Mouse (Mus musculus) midbrain, postnatal 0 days (tissue): ENCODE measurements around the gene Slc20a1. TPM values are rescaled to one million over a fixed set of nuclear protein-coding genes. Genes with fewer than 3 reads are reported as not detected.

Source experiments
- ATAC-seq: fragments of 200-750 bp; cut with Nextera tagmentation; 2 replicates; pipeline ENCODE4 v1.8.0; 2017; ENCODE audit warnings: moderate number of reproducible peaks, mild to moderate bottlenecking, moderate TSS enrichment, moderate library complexity; ENCODE audit not compliant: low FRiP score
- DNase-seq: peaks from one replicate; pipeline ENCODE4 v3.0.0-alpha.2; 2015; ENCODE audit warnings: low spot score
- H3K27ac ChIP-seq: fragments of 300-500 bp; sonication (generic); 2 replicates; pipeline ENCODE4 v1.5.1; 2014; ENCODE audit warnings: low read depth, mild to moderate bottlenecking, low read length, mixed read lengths
- H3K27me3 ChIP-seq: fragments of 300-500 bp; sonication (generic); 2 replicates; pipeline ENCODE4 v1.6.1; 2014; ENCODE audit warnings: low read length, control low read depth, mixed read lengths; ENCODE audit not compliant: insufficient read depth
- H3K36me3 ChIP-seq: fragments of 300-500 bp; sonication (generic); 2 replicates; pipeline ENCODE4 v1.6.1; 2014; ENCODE audit warnings: low read length, control low read depth, mixed read lengths; ENCODE audit not compliant: insufficient read depth
- H3K4me1 ChIP-seq: fragments of 300-500 bp; sonication (generic); 2 replicates; pipeline ENCODE4 v1.6.1; 2014; ENCODE audit warnings: mild to moderate bottlenecking, control low read depth, antibody characterized with exemption, low read length, mixed read lengths; ENCODE audit not compliant: insufficient read depth
- H3K4me2 ChIP-seq: fragments of 300-500 bp; sonication (generic); 2 replicates; pipeline ENCODE4 v1.6.1; 2014; ENCODE audit warnings: low read depth, mild to moderate bottlenecking, low read length, mixed read lengths; ENCODE audit not compliant: poor library complexity, severe bottlenecking
- H3K4me3 ChIP-seq: fragments of 300-500 bp; sonication (generic); 2 replicates; pipeline ENCODE4 v1.5.1; 2014; ENCODE audit warnings: low read depth, mild to moderate bottlenecking, low read length, moderate library complexity
- H3K9ac ChIP-seq: fragments of 300-500 bp; sonication (generic); replicated peaks from 2 replicates; pipeline ENCODE4 v1.6.1; 2014; ENCODE audit warnings: mild to moderate bottlenecking, low read length, moderate library complexity, mixed read lengths; ENCODE audit not compliant: poor library complexity, severe bottlenecking
- H3K9me3 ChIP-seq: fragments of 300-500 bp; sonication (generic); 2 replicates; pipeline ENCODE4 v1.6.1; 2016; ENCODE audit warnings: low read length, control low read depth
- CTCF ChIP-seq: IDR thresholded peaks from 2 replicates; pipeline ENCODE4 v1.5.1; 2016; ENCODE audit warnings: antibody characterized with exemption, mild to moderate bottlenecking
- WGBS: fragments of 180-500 bp; shearing (Covaris S2); extraction: QIAGEN DNeasy Blood & Tissue Kit; methylation state at CpG from one replicate; pipeline ENCODE4 v1.1.7; 2014; 5-methylcytosine and 5-hydroxymethylcytosine counted together
- polyA plus RNA-seq: library from polyadenylated mRNA; unstranded; fragments of >200 nt; fragmentation: Nextera tagmentation; extraction: Ambion mirVana; gene quantifications from 2 replicates; pipeline ENCODE4 v1.2.1, GENCODE M21; 2015
- total RNA-seq: library from RNA; depleted of rRNA; stranded (reverse); fragments of >200 nt; gene quantifications from 2 replicates; pipeline ENCODE4 v1.2.3, GENCODE M21; 2014

Gene Slc20a1
- total and polyA plus RNA-seq, 2 experiments from 2014 or later = 47.7 to 80.0 TPM

- Histone ChIP-seq H3K9me3 (no peaks in the 10 kb centered on the region), H3K27ac (no peak overlapping the region), H3K4me2 (no peak overlapping the region), H3K4me3 (no peak overlapping the region), H3K4me1 (no peaks in the 10 kb centered on the region), H3K27me3 (no peaks in the 10 kb centered on the region), H3K36me3 (no peaks in the 10 kb centered on the region), H3K9ac (no peak overlapping the region)
- 89% methylated on average over 10 of the region's 10 CpGs for WGBS
- ATAC-seq = no peak
- DNase-seq = no peak
- no peak for TF ChIP-seq CTCF
These were observed 12.8 kb upstream of the Slc20a1 start for GRCm38 (mm10) chr2:129185611-129186290.

DNA sequence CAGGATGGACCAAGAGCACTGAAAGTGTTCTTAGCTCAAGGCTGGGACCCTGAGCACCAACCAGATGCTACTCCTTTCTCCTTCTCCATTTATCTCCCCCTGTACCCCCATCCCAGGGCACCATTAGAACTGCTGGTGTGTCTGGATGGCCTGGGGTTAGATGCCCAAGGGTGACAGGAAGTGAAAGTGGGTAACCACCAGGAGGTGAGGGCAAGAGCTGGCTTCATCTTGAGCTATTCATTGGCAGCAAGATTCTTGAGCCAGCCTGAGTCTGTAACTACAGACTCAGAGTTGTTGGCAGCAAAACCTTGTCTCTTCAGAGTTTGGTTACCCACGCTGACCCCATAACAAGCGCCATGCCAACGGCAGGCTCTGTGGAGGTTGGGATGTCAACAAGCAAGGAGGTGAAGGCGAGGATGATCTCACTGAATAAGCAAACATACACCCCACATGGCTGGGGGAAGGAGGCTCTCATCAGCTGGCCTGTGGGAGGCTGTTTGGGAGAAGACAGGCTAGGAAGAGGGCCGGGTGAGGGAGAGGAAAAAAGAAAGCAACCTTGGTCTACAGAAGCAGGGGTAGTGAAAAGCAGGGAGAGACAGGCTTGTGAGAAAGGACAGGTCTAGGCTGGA lies 12.2 kb upstream of the Slc20a1 start:
- H3K9me3 ChIP-seq = no peaks in the 10 kb centered on the region
- no peak overlapping the region for H3K4me2 ChIP-seq

GRCm38 (mm10) chr2:129192392-129193150 lies 6.0 kb upstream of the Slc20a1 start:
- Histone ChIP-seq H3K4me2 (no peak overlapping the region), H3K36me3 (no peaks in the 10 kb centered on the region), H3K9me3 (no peaks in the 10 kb centered on the region), H3K27me3 (no peaks in the 10 kb centered on the region), H3K9ac (no peak overlapping the region), H3K4me1 (no peaks in the 10 kb centered on the region), H3K4me3 (no peak overlapping the region), H3K27ac (no peak overlapping the region)
- DNase-seq (no peak), ATAC-seq (no peak)
- WGBS = 81% methylated on average over 7 of the region's 7 CpGs
- TF ChIP-seq CTCF = no peak

More for the DNA sequence above, 12.2 kb upstream of the Slc20a1 start:
- 81% methylated on average over 5 of the region's 5 CpGs for WGBS
- TF ChIP-seq CTCF = no peak
- H3K4me3 ChIP-seq = no peak overlapping the region
- ATAC-seq = no peak
- no peaks in the 10 kb centered on the region for H3K36me3 ChIP-seq
- H3K4me1 ChIP-seq = no peaks in the 10 kb centered on the region
- no peak overlapping the region for H3K9ac ChIP-seq
- no peak overlapping the region for H3K27ac ChIP-seq
- DNase-seq = no peak
- H3K27me3 ChIP-seq = no peaks in the 10 kb centered on the region

GRCm38 (mm10) chr2:129196317-129196716 lies 2.2 kb upstream of the Slc20a1 start:
- 98% methylated on average over 2 of the region's 2 CpGs for WGBS

DNA sequence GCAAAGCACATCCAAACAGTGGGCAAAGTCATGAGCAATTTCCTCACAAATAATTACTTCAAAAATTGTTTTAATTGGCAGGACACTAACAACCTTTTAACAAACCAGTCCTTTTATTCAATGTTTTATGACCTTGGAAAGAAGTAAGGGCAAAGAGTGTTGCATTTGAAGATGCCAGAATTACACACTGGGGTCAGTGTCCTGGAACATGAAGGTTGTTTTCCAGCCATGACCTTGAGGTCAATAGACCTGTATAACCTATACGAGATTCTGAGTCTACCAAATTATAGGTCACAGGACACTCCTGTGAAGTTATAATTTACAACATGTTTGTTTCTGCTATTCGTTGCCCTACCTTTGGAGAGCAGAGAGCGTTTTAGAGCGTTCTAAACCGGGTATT lies 1.4 kb upstream of the Slc20a1 start:
- H3K27ac ChIP-seq = no peak overlapping the region
- 79% methylated on average over 5 of the region's 5 CpGs for WGBS

More at GRCm38 (mm10) chr2:129196317-129196716, 2.2 kb upstream of the Slc20a1 start:
- Histone ChIP-seq H3K4me2 (no peak overlapping the region), H3K27me3 (no peaks in the 10 kb centered on the region), H3K27ac (no peak overlapping the region), H3K9ac (no peak overlapping the region), H3K4me1 (peaks cover 4% of the 10 kb centered on the region; the same call in 1 of the 2 replicates), H3K4me3 (no peak overlapping the region), H3K36me3 (no peaks in the 10 kb centered on the region), H3K9me3 (no peaks in the 10 kb centered on the region)
- DNase-seq (no peak), ATAC-seq (no peak)
- TF ChIP-seq CTCF = no peak

More for the DNA sequence above, 1.4 kb upstream of the Slc20a1 start:
- Histone ChIP-seq H3K9me3 (no peaks in the 10 kb centered on the region), H3K9ac (0 out of 2 replicates have a peak overlapping the region, but pooled peaks have one; percentile 13), H3K4me2 (peak overlapping the region; percentile 55), H3K27me3 (no peaks in the 10 kb centered on the region), H3K36me3 (peaks cover 5% of the 10 kb centered on the region; the same call in 1 of the 2 replicates), H3K4me3 (peak overlapping the region; percentile 85; the same call in 1 of the 2 replicates), H3K4me1 (peaks cover 4% of the 10 kb centered on the region; the same call in 1 of the 2 replicates)
- DNase-seq (no peak), ATAC-seq (no peak)
- TF ChIP-seq CTCF = no peak
